Mouse (Mus musculus): ENCODE results near the gene Zfand2a. TPM values are rescaled to one million over a fixed set of nuclear protein-coding genes. Genes with fewer than 3 reads are reported as not detected.

Gene Zfand2a
- 4.8 and 5.1 TPM in 2 replicates for polyA plus RNA-seq (2015; fragmentation: Nextera tagmentation; extraction: Ambion mirVana)

DNA sequence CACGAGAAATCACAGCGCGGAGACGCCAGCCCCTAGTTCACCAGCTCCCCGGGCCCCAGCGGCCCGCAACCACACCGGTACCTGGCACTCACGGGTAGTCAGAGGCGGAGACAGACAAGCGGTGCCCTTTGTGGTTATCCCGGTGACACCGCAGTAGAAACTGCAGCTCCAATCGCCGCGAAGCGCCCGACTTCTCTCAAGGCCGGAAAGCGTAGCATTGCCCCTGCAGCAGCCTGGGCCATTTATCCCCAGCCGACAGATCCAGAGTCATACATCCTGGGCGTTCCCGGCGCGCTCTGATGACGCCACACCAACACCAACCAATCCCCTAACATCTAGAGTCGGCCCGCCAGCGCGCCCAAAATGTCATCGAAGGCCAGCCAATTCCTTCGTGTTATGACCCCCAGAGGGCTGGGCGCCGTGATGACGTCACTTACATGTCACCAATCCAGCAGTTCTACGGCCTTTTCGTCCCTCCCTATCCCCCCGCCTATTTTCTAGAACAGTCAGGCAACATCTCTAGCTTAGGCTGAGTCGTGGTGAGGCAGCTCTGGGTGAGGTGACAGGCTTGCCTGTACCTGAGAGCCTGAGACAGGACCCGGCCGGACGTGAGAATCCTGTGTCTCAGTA is at the start of gene Zfand2a:
TSS of gene Zfand2a (minus strand) at position 365 of the 630 bp plus-strand sequence.
- ATAC-seq (peak; percentile 99), DNase-seq (ENCODE audit: low spot score) (peak; percentile 99)
- peak within 1 kb of the TSS; percentile 87 for H3K9ac ChIP-seq (replicated peaks; ENCODE audit: low read depth)
- TF ChIP-seq CTCF (IDR thresholded peaks at IDR 0.05) (no peak), EP300 (IDR thresholded peaks at IDR 0.05) (no peak)
- H3K36me3 ChIP-seq (ENCODE audit: insufficient read depth, low read length) = peaks cover 21% of the 10 kb centered on the region; the same call in 1 of the 2 replicates
- H3K4me1 ChIP-seq (ENCODE audit: insufficient read depth, low read depth, low read length) = peaks cover 6% of the 10 kb centered on the region; the same call in 1 of the 2 replicates
- H3K4me2 ChIP-seq (replicated peaks; ENCODE audit: low read depth, low read length) = peak within 1 kb of the TSS; percentile 83
- H3K9me3 ChIP-seq (ENCODE audit: low read length) = no peaks in the 10 kb centered on the region
- 3% methylated on average over 42 of the region's 42 CpGs for whole genome bisulfite sequencing
- no peaks in the 10 kb centered on the region for H3K27me3 ChIP-seq (replicated peaks; ENCODE audit: insufficient read depth, low read length)
- H3K27ac ChIP-seq (ENCODE audit: low read length) = peak within 1 kb of the TSS; percentile 88
- peak within 1 kb of the TSS; percentile 83 for H3K4me3 ChIP-seq (ENCODE audit: low read depth, low read length)

DNA sequence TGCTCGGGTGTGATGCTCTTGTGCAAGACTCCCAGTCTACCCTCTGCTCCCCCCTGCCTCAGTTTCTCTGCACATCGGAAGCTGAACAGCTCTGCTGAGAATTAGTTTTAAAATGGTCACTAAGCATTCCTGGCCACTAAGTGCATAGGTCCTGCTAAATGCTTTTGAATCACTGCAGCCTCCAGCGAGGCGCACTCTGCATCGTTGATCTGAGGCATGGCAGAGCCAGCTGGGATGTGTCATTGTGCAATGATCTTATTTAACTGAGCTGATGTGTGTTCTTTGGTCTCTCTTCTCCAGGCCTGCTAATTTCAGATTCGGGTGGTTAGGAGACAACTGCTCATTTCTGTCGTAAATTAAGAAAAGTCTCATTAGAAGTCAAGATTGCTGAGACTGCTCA is 44.5 kb upstream of the Zfand2a start:
- Histone ChIP-seq H3K36me3 (ENCODE audit: insufficient read depth, low read length) (no peaks in the 10 kb centered on the region), H3K4me1 (ENCODE audit: insufficient read depth, low read depth, low read length) (no peaks in the 10 kb centered on the region), H3K27me3 (replicated peaks; ENCODE audit: insufficient read depth, low read length) (peaks cover 7% of the 10 kb centered on the region; the same call in 1 of the 2 replicates), H3K4me2 (replicated peaks; ENCODE audit: low read depth, low read length) (no peak overlapping the region), H3K4me3 (ENCODE audit: low read depth, low read length) (no peak overlapping the region), H3K27ac (ENCODE audit: low read length) (no peak overlapping the region), H3K9ac (replicated peaks; ENCODE audit: low read depth) (no peak overlapping the region), H3K9me3 (ENCODE audit: low read length) (no peaks in the 10 kb centered on the region)
- TF ChIP-seq CTCF (IDR thresholded peaks at IDR 0.05) (no peak), EP300 (IDR thresholded peaks at IDR 0.05) (no peak)
- WGBS = 53% methylated on average over 7 of the region's 7 CpGs
- ATAC-seq (no peak), DNase-seq (ENCODE audit: low spot score) (peak; percentile 49)

DNA sequence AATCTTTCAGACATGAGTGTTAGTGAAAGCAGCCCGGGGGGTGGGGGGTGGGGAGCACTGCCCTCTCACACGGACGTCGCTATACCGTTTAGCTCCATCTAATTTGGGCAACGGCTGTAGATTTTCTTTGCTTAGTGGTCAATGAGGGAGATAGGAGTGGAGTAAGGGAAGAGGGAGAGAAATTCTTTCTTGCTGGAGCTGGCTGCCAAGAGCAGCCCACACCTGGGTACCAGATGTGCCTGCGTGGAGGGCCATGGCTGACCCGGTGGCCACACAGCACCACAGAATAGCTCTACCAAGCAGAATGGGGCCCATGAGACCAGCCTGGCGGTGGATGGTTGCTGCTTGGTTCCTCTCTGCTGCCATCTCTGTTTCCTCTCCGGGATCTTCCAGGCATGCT is 37.6 kb upstream of the Zfand2a start:
- no peak for ATAC-seq
- Histone ChIP-seq H3K4me2 (replicated peaks; ENCODE audit: low read depth, low read length) (no peak overlapping the region), H3K9me3 (ENCODE audit: low read length) (no peaks in the 10 kb centered on the region), H3K4me3 (ENCODE audit: low read depth, low read length) (no peak overlapping the region), H3K27me3 (replicated peaks; ENCODE audit: insufficient read depth, low read length) (peaks cover 8% of the 10 kb centered on the region; the same call in 1 of the 2 replicates), H3K36me3 (ENCODE audit: insufficient read depth, low read length) (no peaks in the 10 kb centered on the region), H3K27ac (ENCODE audit: low read length) (no peak overlapping the region), H3K9ac (replicated peaks; ENCODE audit: low read depth) (no peak overlapping the region), H3K4me1 (ENCODE audit: insufficient read depth, low read depth, low read length) (no peaks in the 10 kb centered on the region)
- no peak for DNase-seq (ENCODE audit: low spot score)
- TF ChIP-seq CTCF (IDR thresholded peaks at IDR 0.05) (no peak), EP300 (IDR thresholded peaks at IDR 0.05) (no peak)
- WGBS = 55% methylated on average over 10 of the region's 10 CpGs

DNA sequence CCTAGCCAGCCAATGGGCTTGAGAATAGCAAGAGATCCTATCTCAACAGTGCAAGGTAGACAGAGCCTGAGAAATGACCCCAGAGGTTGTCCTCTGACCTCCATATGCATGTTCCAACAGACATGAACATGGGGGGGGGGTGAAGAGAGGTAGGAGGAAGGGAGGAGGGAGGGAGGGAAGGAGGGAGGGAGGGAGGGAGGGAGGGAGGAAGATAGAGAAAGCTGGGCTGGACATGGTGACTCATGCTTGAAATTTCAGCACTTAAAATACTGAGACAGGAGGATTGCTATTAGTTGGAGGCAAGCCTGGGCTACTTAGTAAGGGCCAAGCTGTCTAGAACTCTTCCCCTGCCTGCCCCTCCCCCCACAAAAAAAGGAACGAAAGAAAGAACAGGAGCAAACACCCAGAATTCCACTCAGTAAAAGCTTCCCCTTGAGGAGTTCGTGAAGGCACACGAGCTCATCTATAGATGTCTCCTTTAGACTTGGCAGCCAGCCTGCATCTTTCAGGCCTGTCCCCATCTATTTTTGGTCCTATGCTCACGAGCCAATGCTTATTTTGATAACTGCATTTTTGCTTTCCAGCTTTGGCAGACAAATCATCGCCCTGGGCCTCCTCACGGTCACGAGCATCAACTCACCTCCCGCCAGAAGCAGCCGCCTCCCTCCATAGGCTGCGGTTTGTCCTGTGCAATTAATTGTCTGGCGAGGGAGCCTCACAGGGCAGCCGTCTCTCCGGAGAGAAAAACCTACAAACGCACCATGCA is 35.9 kb upstream of the Zfand2a start:
- Histone ChIP-seq H3K36me3 (ENCODE audit: insufficient read depth, low read length) (no peaks in the 10 kb centered on the region), H3K9ac (replicated peaks; ENCODE audit: low read depth) (no peak overlapping the region), H3K4me2 (replicated peaks; ENCODE audit: low read depth, low read length) (no peak overlapping the region), H3K27ac (ENCODE audit: low read length) (no peak overlapping the region), H3K9me3 (ENCODE audit: low read length) (no peaks in the 10 kb centered on the region), H3K4me1 (ENCODE audit: insufficient read depth, low read depth, low read length) (no peaks in the 10 kb centered on the region), H3K4me3 (ENCODE audit: low read depth, low read length) (no peak overlapping the region), H3K27me3 (replicated peaks; ENCODE audit: insufficient read depth, low read length) (peaks cover 8% of the 10 kb centered on the region; the same call in 1 of the 2 replicates)
- DNase-seq (ENCODE audit: low spot score) (no peak), ATAC-seq (no peak)
- no peak for TF ChIP-seq CTCF (IDR thresholded peaks at IDR 0.05)
- no peak for TF ChIP-seq EP300 (IDR thresholded peaks at IDR 0.05)
- WGBS = 42% methylated on average over 14 of the region's 14 CpGs

DNA sequence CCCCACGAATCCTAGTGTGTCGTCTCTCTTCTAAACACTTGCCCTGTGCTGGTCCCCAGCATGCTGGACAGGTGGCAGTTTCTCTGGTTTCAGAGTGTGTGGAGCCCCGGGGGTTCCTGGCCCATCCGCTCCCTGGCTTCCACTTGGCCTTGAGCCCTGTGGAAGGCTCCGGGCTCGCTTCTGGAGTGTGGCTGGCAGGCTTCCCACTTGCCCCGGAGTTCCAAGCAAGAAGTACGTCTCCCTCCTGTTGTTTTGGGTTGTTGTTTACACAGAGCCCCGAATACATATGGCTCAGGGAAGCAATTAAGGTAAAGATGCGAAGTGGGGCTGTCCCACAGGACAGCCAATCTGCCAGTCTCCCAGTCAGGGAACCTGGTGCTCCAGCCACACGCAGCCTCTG is 31.9 kb upstream of the Zfand2a start:
- Histone ChIP-seq H3K4me2 (replicated peaks; ENCODE audit: low read depth, low read length) (no peak overlapping the region), H3K9ac (replicated peaks; ENCODE audit: low read depth) (no peak overlapping the region), H3K9me3 (ENCODE audit: low read length) (no peaks in the 10 kb centered on the region), H3K27me3 (replicated peaks; ENCODE audit: insufficient read depth, low read length) (0 out of 2 replicates have a peak, but pooled peaks cover 4% of the 10 kb centered on the region), H3K36me3 (ENCODE audit: insufficient read depth, low read length) (no peaks in the 10 kb centered on the region), H3K4me1 (ENCODE audit: insufficient read depth, low read depth, low read length) (no peaks in the 10 kb centered on the region), H3K27ac (ENCODE audit: low read length) (no peak overlapping the region), H3K4me3 (ENCODE audit: low read depth, low read length) (no peak overlapping the region)
- TF ChIP-seq EP300 (IDR thresholded peaks at IDR 0.05) (no peak), CTCF (IDR thresholded peaks at IDR 0.05) (no peak)
- WGBS = 19% methylated on average over 11 of the region's 11 CpGs
- ATAC-seq = no peak
- DNase-seq (ENCODE audit: low spot score) = no peak

DNA sequence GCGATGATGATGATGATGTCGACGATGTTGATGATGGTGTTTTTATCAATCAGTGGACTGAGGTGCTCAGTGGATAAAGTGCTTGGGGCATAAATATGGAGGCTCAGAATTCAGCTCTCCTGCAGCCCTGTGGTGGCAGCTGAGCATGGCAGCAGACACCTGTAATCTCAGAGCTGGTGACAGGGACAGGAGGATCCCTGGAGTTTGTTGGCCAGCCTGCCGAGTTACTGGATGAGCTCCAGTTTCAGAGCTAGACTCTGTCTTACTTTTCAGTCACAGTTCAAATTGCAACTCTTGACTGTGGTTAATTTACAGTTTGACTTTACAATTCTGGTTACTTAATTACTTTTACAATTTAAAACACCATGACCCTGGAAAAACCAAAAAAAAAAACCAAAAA is 27.9 kb upstream of the Zfand2a start:
- Histone ChIP-seq H3K36me3 (ENCODE audit: insufficient read depth, low read length) (no peaks in the 10 kb centered on the region), H3K27me3 (replicated peaks; ENCODE audit: insufficient read depth, low read length) (no peaks in the 10 kb centered on the region), H3K9me3 (ENCODE audit: low read length) (no peaks in the 10 kb centered on the region), H3K4me2 (replicated peaks; ENCODE audit: low read depth, low read length) (no peak overlapping the region), H3K4me3 (ENCODE audit: low read depth, low read length) (no peak overlapping the region), H3K4me1 (ENCODE audit: insufficient read depth, low read depth, low read length) (no peaks in the 10 kb centered on the region), H3K9ac (replicated peaks; ENCODE audit: low read depth) (no peak overlapping the region), H3K27ac (ENCODE audit: low read length) (no peak overlapping the region)
- TF ChIP-seq CTCF (IDR thresholded peaks at IDR 0.05) (no peak), EP300 (IDR thresholded peaks at IDR 0.05) (no peak)
- ATAC-seq (no peak), DNase-seq (ENCODE audit: low spot score) (no peak)
- WGBS = 86% methylated on average over 4 of the region's 4 CpGs

Measured in lung, postnatal 0 days (tissue).